Mouse (Mus musculus): ENCODE measurements around the gene Wdr62.

Wdr62 gene

DNA sequence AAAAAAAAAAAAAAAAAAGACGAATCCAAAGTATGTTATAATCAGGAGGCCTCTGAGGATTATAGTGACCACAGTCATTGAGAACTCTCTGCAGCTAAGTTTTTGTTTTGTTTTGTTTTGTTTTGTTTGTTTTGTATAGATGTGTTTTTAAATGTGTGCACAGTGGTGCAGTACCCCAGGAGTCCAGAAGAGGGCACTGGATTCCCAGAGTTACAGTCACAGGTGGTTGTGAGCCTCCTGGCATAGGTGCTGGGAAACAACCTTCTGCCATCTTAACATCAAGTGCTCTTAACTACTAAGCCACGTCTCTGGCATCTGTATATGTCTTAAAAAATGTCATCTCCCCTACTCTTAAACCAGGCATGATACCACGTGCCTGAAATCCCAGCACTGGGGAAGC is 20.7 kb upstream of the Wdr62 start:
- no peak for DNase-seq

DNA sequence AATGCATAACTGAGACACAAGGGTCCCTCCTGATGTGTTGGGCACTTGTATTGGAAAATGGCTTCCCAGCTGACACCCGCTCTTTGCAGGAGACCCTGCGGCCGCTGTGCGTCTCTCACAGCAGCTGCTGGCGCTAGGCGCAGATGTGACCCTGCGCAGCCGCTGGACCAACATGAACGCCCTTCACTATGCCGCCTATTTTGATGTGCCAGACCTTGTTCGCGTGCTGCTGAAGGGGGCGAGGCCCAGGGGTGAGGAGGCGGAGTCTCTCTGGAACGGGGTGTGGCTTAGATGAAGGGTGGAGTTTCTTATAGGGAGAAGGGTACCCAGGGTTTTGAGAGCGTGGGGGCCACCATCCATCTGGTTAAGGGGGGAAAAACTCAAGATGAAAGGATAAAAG is 17.0 kb upstream of the Wdr62 start:
- peak; percentile 71 for DNase-seq

DNA sequence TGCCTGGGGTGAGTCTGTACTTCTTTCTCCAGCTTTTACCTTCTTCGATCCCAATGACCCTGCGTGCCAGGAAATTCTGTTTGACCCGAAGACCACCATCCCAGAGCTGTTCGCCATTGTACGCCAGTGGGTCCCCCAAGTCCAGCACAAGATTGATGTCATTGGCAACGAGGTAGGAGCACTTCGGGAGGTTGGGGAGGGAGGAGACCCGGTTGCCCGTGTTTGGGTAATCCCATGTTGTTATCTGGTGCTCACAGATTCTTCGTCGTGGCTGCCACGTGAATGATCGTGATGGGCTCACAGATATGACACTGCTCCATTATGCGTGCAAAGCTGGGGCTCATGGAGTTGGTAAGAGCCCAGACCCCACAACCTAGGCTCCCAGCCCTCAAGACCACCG is 16.6 kb upstream of the Wdr62 start:
- DNase-seq = peak; percentile 62

DNA sequence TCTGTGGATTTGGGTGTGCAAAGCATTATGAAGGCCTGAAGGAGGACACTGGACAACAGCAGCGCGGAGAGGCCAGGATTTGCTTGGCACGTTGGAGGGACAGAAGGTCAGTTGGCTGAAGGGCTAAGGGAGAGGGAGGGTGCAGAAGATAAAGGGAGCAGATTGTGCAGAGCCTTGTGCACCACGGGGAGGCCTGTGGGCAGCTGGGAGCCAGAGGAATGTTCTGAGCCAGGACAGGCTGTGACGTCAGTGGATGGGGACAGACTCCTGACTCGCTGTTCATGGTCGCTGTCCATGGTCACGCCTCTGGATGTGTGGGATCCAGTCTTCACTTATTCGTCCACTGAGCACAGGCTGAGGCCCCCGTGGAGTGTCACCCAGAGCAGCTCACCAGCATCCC is 14.9 kb upstream of the Wdr62 start:
- DNase-seq = peak; percentile 98

DNA sequence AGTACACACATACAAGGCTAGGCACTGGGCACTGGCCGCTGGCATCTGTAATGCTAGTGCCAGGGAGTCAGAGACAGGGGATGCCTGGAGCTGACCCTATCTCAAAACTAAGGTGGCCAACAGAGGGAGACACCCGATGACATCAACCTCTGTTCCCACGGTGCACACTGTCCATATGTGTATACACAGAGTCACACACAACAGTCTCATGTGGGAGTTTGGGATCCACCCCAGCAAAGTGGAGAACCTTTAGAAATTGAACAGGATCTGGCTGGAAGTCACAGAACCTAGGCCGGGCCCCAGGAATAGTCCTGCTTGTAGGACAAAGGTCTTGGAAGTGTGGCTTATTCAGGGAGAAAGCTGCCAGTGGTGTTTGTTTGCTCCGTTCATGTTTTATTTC is 14.1 kb upstream of the Wdr62 start:
- DNase-seq = peak; percentile 67

DNA sequence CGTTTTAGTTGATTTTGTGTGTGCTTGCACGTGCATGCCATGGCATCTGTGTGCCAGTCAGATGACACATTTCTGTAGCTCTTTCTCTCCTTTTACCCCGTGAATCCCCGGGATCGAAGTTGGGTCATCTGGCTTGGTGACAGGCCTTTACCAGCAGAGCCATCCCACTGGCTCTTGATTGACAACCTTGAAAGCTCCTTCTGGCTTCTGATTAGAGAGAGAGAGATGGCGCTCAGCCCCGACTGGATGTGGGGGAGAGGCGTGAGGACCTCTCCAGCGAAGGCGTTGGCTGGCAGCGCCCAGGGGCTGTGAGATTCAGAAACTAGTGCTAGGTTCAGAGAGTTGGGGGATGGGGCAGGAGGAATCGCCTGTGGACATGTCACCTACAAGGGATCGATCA is 13.6 kb upstream of the Wdr62 start:
- DNase-seq = peak; percentile 74

DNA sequence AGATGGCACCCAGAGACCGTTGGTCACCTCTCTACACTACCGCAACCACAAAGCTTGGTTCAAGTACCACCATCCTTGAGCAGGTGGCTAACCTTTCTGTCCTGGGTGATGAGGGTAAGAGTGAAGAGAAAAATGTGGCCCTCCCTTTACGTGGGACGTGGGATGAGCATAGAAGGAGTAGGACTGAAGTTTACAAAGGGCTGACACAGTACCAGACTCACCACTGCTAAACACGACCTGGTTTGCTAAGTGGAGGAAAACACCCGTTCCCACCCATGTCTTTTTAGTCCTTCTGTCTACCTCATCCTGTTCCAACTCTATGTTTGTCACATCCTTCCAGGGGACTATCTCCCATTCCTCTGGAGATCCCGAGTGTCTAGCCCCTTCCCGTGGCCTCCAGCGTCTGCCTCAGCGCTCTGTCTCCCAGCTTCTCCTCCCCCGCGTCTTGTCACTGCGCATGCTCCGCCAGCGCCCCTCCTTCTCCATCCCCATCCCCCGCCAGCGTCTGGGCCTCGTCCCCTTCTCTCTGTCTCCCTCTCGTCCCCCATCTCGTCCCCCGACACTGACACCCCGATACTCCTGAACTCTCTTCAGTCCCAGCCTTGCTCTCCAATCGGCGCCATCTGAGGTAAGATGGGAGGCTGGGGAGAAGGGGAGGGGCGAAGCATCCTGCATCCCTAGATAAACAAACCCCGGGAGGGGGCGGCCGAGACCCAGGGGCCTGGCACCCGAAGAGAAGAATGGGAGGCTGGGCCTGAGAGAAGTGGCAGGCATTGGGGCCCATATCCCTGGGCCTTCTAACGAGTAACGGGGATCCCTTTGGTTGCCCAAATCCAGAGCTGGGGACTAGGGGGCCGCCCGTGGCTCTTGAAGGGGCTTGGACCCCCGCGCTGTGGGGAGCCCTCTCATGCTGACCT is 11.3 kb upstream of the Wdr62 start, which contains the start of gene Clip3:
Gene Clip3 (plus strand): TSS at position 514 of the 917 bp plus-strand sequence.
- peak; percentile 94 for DNase-seq

DNA sequence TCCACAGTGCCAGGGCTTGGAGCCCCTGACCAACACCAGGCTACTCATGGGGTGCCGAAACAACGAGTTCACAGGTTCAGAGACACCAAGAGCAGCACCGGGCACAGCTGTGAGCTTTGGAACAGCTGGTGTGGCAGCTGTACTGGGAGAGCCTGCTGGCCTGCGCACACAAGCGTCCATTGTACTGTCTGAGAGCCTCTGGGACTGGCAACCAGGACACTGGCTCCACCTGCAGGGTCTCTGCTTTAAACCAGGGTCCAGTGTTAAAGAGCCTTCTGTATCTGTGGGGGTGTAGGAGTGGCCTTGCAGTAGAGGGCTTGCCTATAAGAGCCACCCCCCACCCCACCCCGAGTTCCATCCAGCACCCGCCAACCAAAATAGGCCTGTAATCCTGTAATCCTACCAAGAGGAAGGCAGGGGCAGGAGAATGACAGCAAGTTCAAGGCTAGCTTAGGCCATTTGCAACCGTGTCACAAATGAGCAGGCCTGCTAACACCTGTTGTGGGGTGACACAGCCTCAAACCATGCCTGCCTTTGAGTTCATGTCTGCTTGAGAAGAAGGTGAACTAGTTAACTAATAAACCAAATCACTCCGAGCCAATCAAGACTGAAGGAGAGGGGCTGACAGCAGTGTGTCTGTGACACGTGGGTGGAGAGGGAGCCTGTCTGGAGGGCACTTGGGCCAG is 9.6 kb upstream of the Wdr62 start:
- DNase-seq = peak; percentile 48

DNA sequence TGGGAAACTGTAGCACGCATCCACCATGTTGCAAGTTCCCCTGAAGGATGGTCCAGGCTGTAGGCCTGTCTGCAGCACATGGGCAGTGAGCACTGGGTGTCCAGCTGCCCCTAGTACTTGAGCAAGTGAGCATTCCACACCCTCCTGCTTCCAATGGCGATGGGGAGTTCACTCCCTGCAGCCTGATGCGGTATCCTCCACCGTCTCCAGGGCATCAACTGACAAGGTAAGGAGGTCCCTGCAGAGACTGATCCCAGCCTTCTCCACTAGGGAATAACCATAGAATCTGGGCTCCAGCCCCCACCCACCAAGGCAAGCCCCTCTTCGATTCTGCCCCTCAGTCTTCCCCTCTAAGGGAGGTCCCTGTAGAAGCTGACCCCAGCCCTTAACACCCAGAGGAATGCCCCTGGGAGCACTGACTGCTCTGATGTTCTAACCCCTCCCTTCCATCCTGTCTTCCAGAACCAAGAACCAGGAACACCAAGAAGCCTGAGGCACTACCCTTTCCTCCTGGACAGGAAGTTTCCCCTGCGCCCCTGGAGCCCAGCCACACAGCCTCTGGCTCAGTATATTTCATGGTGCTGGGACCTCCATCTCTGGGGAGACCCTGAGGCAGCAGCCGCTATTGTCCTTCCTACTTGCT is 9.0 kb upstream of the Wdr62 start:
- peak; percentile 65 for DNase-seq

DNA sequence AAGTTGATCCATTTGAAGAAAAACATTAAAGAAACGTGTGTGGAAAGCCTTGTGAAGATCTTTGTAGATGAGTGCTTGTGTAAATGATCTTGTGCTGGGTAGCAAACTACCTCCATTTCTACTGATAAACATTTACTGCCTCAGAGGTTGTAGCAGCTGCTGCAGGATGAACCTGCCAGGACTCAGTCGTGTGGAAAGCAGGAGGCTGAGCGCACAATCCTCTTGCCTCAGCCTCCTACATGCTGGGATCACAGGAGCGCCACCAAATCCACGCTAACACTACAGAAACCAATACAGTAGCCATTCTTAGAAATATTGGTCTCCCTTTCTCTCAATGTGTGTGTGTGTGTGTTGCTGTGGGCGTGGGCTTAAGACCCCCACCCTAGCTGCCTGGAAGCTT is 7.8 kb upstream of the Wdr62 start:
- peak; percentile 69 for DNase-seq

DNA sequence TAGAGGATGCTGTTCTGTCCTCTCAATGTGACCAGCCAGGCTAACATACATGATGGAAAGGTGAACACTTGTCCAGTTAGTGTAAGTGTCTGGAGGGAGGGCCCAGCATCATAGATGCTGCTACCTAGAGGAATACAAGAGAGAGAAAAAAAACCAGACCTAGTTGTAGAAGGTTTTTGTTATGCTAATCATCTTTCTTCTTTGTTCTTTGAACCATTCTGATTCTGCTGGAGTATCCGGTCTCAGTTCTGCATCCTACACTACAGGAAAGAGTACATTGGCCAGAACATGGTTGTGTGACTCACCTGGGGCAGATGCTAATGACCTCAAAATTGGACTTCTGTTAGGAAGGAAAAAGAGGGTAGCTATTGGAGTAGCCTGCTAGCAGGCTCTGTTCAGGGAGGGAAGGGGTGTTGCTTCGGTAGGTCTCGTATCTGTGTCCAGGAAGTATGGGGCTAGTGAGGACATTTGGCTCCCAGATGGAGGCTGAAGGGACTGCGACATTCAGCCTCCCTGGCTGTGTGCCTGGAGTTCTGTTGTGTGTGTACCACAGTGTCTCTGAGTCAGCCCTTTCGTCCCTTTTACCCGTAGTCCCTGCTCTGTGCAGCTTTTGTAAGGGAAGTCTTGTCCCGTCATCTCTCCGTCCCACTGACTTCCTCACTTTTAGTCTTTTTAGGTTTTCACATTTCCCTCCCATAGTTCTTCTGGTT is 6.6 kb upstream of the Wdr62 start:
- peak; percentile 92 for DNase-seq

DNA sequence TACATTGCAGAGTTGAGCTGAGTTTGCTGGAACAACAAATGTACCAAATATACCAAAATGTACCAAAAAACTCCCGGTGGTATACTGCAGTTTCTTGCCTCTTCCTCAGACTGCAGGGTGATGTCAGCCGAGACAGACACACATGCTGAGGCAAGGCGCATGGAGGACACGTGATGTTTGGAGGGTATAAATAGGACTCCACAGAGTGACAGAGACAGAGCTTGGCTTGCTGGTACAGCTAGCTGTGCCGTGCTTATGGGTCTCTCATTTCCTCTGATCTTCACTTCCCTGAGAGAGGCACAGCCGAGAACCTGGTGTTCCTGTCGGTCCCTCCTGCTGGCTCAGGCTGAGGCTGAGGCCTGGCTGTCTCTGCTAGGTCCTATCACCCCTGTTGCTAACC is 2.5 kb upstream of the Wdr62 start:
- peak; percentile 24 for DNase-seq

DNA sequence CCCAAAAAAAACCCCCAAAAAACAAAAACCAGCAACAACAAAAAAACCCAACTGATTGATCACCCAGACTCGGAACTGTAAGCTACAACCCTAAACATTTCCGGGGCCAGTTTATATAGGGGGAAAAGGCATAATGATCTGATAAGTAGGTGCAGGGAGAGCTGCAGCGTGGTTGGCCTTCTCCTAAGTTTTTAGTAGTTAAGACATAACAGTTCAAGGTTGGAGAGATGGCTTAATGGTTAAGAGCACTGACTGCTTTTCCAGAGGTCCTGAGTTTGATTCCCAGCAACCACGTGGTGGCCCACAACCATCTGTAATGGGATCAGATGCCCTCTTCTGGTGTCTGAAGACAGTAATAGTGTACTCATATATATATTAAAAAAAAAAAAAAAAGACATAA is 1.3 kb upstream of the Wdr62 start:
- DNase-seq = peak; percentile 33

DNA sequence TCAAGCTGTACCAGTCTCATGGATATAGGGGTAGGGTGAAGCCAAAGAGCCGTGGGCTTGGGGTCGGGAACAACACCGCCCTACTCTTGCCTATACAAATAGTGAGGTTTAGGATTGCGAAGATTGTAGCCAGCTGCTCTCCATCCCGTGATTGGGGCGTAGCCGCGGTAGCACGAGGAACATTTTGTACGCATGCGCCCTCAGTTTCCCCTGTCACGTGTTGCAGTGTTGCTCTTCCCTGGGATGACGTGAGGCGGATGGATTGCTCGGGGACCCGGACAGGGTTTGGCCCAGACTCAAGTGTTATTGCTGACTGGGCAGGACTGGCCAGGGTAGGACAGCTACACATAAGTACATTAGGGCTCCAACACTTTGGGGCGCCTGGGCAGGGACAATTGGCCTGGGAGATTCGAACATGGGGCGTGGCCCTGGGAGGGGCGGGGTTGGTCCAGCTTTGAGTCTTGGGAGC is 485 bp upstream of the Wdr62 start:
- DNase-seq = peak; percentile 92

DNA sequence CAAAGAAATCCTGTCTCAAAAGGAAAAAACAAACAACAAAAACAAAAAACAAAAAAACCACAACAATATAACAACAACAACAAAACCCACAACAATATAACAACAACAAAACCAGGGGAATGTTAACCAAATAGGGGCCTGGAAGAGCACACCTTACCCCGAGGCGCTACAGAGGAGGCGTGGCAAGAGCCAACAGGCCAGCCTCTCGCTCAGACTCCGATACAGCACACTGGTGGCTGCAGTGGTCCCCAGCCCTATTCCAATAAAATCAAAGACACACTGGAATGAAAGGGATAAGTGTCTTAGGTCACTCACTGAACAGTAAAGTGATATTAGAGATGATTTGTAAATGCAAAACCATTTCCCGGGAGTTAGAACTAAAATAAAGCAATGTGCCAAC is 683 bp downstream of the Wdr62 start:
- DNase-seq = no peak

DNA sequence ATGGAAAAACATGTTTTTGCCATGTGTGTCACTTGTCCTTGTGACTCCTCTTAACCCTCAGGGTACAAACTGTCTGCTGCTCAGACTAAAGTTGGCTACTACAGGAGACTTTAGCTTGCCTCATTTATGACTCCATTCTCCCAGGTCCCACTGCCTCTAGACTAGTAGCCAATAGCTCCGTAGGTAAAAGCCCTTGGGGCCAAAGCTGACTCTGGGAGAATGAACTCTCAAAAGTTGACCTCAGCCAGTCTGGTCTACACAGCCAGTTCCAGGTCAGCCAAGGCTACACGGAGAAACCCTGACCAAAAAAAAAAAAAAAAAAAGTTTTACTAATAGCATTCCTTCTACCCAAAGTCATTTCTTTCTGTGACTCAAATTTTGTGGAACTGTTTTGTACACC is 1.3 kb downstream of the Wdr62 start:
- peak; percentile 20 for DNase-seq

DNA sequence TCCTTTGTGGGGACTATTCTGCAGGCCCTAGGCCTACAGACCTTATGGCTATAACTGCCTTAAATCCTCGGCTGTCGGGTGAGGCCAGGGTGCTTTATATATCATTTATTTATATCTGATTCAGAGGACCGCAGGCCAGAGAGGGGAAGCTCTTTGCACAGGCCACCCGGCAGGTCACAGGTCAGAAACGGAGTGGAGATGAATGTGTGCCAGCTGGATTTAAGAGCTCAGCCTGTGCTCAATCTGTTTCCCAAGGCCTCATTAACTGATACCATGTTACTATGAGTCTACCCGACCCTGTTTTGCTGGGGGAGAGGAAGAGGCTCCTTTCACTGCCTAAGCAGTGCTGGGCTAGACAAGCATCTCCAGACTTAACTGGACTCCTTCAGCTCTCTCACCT is 5.8 kb downstream of the Wdr62 start:
- DNase-seq = no peak

DNA sequence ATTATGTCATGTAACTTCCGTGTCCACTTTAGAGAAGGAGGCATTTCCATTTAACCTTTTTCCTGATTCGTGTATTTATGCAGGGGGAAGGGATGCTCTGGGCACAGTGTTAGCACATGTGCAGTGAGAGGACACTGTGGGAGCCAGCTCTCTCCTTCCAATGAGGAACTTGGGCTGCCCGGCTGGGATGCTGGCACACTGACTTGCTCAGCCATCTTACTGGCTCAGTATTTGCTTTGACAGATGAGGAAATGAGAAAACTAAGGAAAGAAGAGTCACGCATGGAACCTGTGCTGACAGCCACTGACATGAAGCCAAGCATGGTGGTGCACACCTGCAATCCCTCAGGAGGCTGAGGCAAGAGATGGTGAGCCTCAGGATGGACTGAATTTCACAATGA is 10.6 kb downstream of the Wdr62 start:
- no peak for DNase-seq

DNA sequence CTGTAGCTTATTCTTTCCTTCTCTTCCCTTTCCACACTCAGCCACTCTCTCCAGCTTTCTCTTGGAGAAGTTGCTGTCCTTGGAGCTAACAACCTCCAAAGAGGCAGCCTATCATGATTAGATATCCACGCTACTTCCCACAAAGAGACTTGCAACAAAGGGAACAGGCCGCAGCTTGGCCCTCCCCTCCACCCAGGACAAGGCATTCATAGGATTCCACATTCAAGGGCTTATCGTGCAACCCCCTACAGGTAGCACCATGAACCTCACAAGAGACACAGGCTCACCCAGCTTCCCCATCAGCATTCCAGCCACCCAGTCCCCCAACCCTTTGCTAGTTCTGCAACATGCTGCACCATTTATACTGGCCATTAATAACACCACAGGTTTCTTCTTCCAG is 13.4 kb downstream of the Wdr62 start:
- no peak for DNase-seq

DNA sequence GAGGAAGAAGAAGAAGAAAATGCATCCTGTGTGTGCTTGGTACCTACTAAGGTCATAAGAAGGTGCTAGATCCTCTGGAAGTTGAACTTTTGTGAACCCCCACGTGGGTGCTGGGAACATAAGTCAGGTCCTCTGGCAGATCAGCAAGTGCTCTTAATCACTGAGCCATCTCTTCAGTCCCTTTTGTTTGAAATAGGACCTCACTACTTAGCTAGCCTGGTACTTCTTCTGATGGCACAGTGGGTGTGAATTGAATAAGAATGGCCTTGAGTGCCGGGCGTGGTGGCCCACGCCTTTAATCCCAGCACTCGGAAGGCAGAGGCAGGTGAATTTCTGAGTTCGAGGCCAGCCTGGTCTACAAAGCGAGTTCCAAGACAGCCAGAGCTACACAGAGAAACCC is 14.3 kb downstream of the Wdr62 start:
- no peak for DNase-seq

DNA sequence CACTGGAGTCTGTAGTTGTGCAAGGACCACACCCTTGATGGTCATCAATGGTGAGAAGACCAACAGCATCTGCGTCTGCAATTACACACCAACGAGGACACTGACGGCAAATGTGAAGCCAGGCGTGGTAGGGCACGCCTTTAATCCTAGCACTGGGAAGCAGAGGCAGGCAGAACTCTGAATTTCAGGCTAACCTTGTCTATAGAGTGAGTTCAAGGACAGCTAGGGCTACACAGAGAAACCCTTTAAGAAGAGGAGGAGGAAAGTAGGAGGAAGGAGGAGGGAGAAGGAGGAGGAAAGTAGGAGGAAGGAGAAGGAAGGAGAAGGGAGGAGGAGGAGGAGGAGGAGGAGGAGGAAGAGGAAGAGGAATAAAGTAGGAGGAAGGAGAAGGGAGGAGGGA is 14.7 kb downstream of the Wdr62 start:
- DNase-seq = no peak

DNA sequence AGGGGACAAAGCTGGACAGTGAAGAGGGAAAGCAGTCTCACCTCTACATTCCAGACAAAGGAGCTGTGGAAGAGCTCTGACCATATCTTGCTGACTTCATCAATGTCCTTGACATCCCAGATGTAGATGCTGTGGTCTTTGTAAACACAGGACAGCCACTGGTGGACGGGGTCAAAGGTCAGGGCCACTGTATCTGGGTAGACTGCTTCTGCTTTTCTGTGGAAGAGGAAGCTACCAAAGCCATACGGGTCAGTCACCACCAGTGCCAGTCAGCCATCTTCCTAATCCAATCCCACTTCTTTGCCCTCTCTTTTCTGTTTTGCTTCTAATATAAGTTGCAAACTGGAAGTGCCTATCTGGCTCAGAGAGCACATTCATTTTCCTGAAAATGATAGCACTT is 15.2 kb downstream of the Wdr62 start:
- DNase-seq = no peak

Measured in cerebellum, adult 9-11 months (tissue).